Mouse (Mus musculus) ES-E14 (cell line): ENCODE measurements at regions not wholly inside any gene's neighbourhood (a gene's known extent, or its start where the extent isn't known, plus 50 kb on each side); places are given as distances from the start of the nearest gene placed in this dataset.

ENCODE experiments used
- CHD2 ChIP-seq: IDR thresholded peaks from 2 replicates; pipeline ENCODE4 v1.6.1; 2014; ENCODE audit warnings: mild to moderate bottlenecking, low read depth, low read length, inconsistent platforms
- HCFC1 ChIP-seq: IDR thresholded peaks from 2 replicates; pipeline ENCODE4 v1.6.1; 2012; ENCODE audit warnings: low read length, inconsistent platforms, borderline replicate concordance; ENCODE audit not compliant: insufficient read depth
- MAFK ChIP-seq: IDR thresholded peaks from 2 replicates; pipeline ENCODE4 v1.6.1; 2014; ENCODE audit warnings: mild to moderate bottlenecking, low read depth, low read length, inconsistent platforms; ENCODE audit not compliant: insufficient read depth
- ZC3H11A ChIP-seq: IDR thresholded peaks from 2 replicates; pipeline ENCODE4 v1.6.1; 2012; ENCODE audit warnings: low read depth, mild to moderate bottlenecking, inconsistent platforms, low read length, borderline replicate concordance
- ZNF384 ChIP-seq: IDR thresholded peaks from 2 replicates; pipeline ENCODE4 v1.6.1; 2012; ENCODE audit warnings: low read depth, low read length, inconsistent platforms

DNA sequence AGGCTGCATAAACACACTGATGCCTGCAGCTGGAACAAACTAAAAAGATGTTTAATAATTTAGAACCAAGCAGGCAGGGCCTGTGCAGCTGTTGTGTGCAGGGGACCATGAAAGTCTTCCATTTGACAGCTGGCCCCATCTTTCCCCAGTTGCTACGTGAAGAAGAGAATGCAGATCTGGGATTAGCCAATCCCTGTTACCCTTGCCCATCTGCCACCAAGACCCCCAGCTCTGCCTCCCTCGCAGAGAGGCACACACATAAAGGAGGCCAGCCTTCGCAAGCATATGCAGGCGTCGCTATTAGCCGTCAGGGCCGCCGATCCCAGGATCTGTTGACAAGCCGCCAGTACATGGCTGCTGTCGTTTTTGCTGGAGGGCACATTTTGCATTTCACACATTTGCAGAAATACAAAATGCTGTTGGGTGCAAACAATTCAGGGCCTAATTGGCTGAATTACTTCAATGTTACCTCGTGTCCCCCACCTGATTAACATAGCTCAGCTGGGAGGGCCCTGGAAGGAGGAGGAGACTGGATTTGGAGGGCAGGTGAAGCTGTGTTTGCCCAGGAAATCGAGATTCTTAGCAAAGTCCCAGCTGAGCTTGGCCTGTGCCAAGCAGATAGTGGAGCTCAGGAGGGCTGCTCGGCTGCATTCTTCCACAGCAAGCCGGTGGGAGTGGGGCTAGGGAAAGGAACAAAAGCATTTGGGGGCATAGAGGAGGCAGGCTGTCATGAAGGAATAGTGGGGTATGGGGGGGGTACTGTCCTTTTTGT lies 367.6 kb upstream of the Mki67 start:
- TF ChIP-seq HCFC1 (no peak), MAFK (no peak), ZNF384 (no peak), CHD2 (no peak), ZC3H11A (no peak)
